Mouse (Mus musculus): ENCODE measurements around the gene Mtch1. TPM values are rescaled to one million over a fixed set of nuclear protein-coding genes. Genes with fewer than 3 reads are reported as not detected.
"Not testable (repeated sequence)": the region's sequence is repeated elsewhere in the genome, so short reads cannot be mapped to it uniquely, and the experiment has no call there.

Gene Mtch1
- 189 and 316 TPM in 2 replicates for polyA plus RNA-seq (2015; fragmentation: Nextera tagmentation; extraction: Ambion mirVana)

- H3K9ac ChIP-seq (replicated peaks; ENCODE audit: low read length): peak within 1 kb of the TSS; percentile 94
- WGBS: under 1% methylated on average over 43 of the region's 53 CpGs
- H3K9me3 ChIP-seq (ENCODE audit: low read length): no peaks in the 10 kb centered on the region
- H3K27ac ChIP-seq (ENCODE audit: low read length): peak within 1 kb of the TSS; percentile 98
- peaks cover 27% of the 10 kb centered on the region for H3K4me1 ChIP-seq (ENCODE audit: insufficient read depth, low read length)
- H3K27me3 ChIP-seq (ENCODE audit: insufficient read depth, low read length): no peaks in the 10 kb centered on the region
- ATAC-seq (ENCODE audit: low FRiP score, low TSS enrichment): peak; percentile 93
- peak within 1 kb of the TSS; percentile 88 for H3K4me3 ChIP-seq (ENCODE audit: low read length)
- H3K36me3 ChIP-seq (ENCODE audit: insufficient read depth, low read length): 0 out of 2 replicates have a peak, but pooled peaks cover 4% of the 10 kb centered on the region
- peak within 1 kb of the TSS; percentile 68 for H3K4me2 ChIP-seq (replicated peaks; ENCODE audit: low read depth, low read length)
Measured at GRCm38 (mm10) chr17:29347645-29348256, at the start of gene Mtch1. Gene Mtch1 (minus strand): TSS chr17:29347934.

GRCm38 (mm10) chr17:29396821-29397242 is 49.1 kb upstream of the Mtch1 start:
- H3K4me2 ChIP-seq (replicated peaks; ENCODE audit: low read depth, low read length): peak overlapping the region; percentile 25; the same call in 1 of the 2 replicates
- H3K4me1 ChIP-seq (ENCODE audit: insufficient read depth, low read length): peaks cover 22% of the 10 kb centered on the region
- H3K27me3 ChIP-seq (ENCODE audit: insufficient read depth, low read length): no peaks in the 10 kb centered on the region
- H3K4me3 ChIP-seq (ENCODE audit: low read length): no peak overlapping the region
- H3K27ac ChIP-seq (ENCODE audit: low read length): no peak overlapping the region
- no peaks in the 10 kb centered on the region for H3K9me3 ChIP-seq (ENCODE audit: low read length)
- 22% methylated on average over 6 of the region's 6 CpGs for WGBS
- H3K9ac ChIP-seq (replicated peaks; ENCODE audit: low read length): no peak overlapping the region
- peak; percentile 64 for ATAC-seq (ENCODE audit: low FRiP score, low TSS enrichment)
- H3K36me3 ChIP-seq (ENCODE audit: insufficient read depth, low read length): no peaks in the 10 kb centered on the region

GRCm38 (mm10) chr17:29396056-29396799 is 48.5 kb upstream of the Mtch1 start:
- H3K4me2 ChIP-seq (replicated peaks; ENCODE audit: low read depth, low read length): no peak overlapping the region
- H3K36me3 ChIP-seq (ENCODE audit: insufficient read depth, low read length): no peaks in the 10 kb centered on the region
- ATAC-seq (ENCODE audit: low FRiP score, low TSS enrichment): no peak
- H3K9me3 ChIP-seq (ENCODE audit: low read length): no peaks in the 10 kb centered on the region
- no peak overlapping the region for H3K9ac ChIP-seq (replicated peaks; ENCODE audit: low read length)
- H3K27ac ChIP-seq (ENCODE audit: low read length): no peak overlapping the region
- WGBS: 62% methylated on average over 6 of the region's 6 CpGs
- no peaks in the 10 kb centered on the region for H3K27me3 ChIP-seq (ENCODE audit: insufficient read depth, low read length)
- peaks cover 22% of the 10 kb centered on the region for H3K4me1 ChIP-seq (ENCODE audit: insufficient read depth, low read length)
- H3K4me3 ChIP-seq (ENCODE audit: low read length): no peak overlapping the region

- H3K27me3 ChIP-seq (ENCODE audit: insufficient read depth, low read length): no peaks in the 10 kb centered on the region
- H3K4me1 ChIP-seq (ENCODE audit: insufficient read depth, low read length): peaks cover 22% of the 10 kb centered on the region
- H3K9me3 ChIP-seq (ENCODE audit: low read length): no peaks in the 10 kb centered on the region
- H3K4me2 ChIP-seq (replicated peaks; ENCODE audit: low read depth, low read length): no peak overlapping the region
- no peak for ATAC-seq (ENCODE audit: low FRiP score, low TSS enrichment)
- H3K9ac ChIP-seq (replicated peaks; ENCODE audit: low read length): no peak overlapping the region
- 63% methylated on average over 7 of the region's 7 CpGs for WGBS
- H3K4me3 ChIP-seq (ENCODE audit: low read length): no peak overlapping the region
- H3K27ac ChIP-seq (ENCODE audit: low read length): no peak overlapping the region
- H3K36me3 ChIP-seq (ENCODE audit: insufficient read depth, low read length): no peaks in the 10 kb centered on the region
Measured at GRCm38 (mm10) chr17:29395381-29395780, 47.6 kb upstream of the Mtch1 start.

GRCm38 (mm10) chr17:29394761-29395160 is 47.0 kb upstream of the Mtch1 start:
- not testable (repeated sequence) for H3K27me3 ChIP-seq (ENCODE audit: insufficient read depth, low read length); H3K4me2 ChIP-seq (replicated peaks; ENCODE audit: low read depth, low read length); H3K27ac ChIP-seq (ENCODE audit: low read length); H3K9me3 ChIP-seq (ENCODE audit: low read length); H3K4me3 ChIP-seq (ENCODE audit: low read length); H3K36me3 ChIP-seq (ENCODE audit: insufficient read depth, low read length); ATAC-seq (ENCODE audit: low FRiP score, low TSS enrichment); H3K9ac ChIP-seq (replicated peaks; ENCODE audit: low read length)
- H3K4me1 ChIP-seq (ENCODE audit: insufficient read depth, low read length): peaks cover 22% of the 10 kb centered on the region
- WGBS: 74% methylated on average over 2 of the region's 2 CpGs

- ATAC-seq (ENCODE audit: low FRiP score, low TSS enrichment): no peak
- H3K4me3 ChIP-seq (ENCODE audit: low read length): no peak overlapping the region
- no peak overlapping the region for H3K27ac ChIP-seq (ENCODE audit: low read length)
- H3K4me1 ChIP-seq (ENCODE audit: insufficient read depth, low read length): peaks cover 21% of the 10 kb centered on the region
- H3K4me2 ChIP-seq (replicated peaks; ENCODE audit: low read depth, low read length): no peak overlapping the region
- no peak overlapping the region for H3K9ac ChIP-seq (replicated peaks; ENCODE audit: low read length)
- no peaks in the 10 kb centered on the region for H3K9me3 ChIP-seq (ENCODE audit: low read length)
- no peaks in the 10 kb centered on the region for H3K36me3 ChIP-seq (ENCODE audit: insufficient read depth, low read length)
- H3K27me3 ChIP-seq (ENCODE audit: insufficient read depth, low read length): no peaks in the 10 kb centered on the region
- 52% methylated on average over 9 of the region's 9 CpGs for WGBS
Measured at GRCm38 (mm10) chr17:29394106-29394760, 46.5 kb upstream of the Mtch1 start.

- Histone ChIP-seq H3K9me3 (ENCODE audit: low read length) (no peaks in the 10 kb centered on the region), H3K4me3 (ENCODE audit: low read length) (no peak overlapping the region), H3K27ac (ENCODE audit: low read length) (no peak overlapping the region), H3K4me2 (replicated peaks; ENCODE audit: low read depth, low read length) (no peak overlapping the region), H3K27me3 (ENCODE audit: insufficient read depth, low read length) (no peaks in the 10 kb centered on the region), H3K4me1 (ENCODE audit: insufficient read depth, low read length) (peaks cover 13% of the 10 kb centered on the region), H3K36me3 (ENCODE audit: insufficient read depth, low read length) (no peaks in the 10 kb centered on the region), H3K9ac (replicated peaks; ENCODE audit: low read length) (no peak overlapping the region)
- 73% methylated on average over 14 of the region's 14 CpGs for WGBS
- no peak for ATAC-seq (ENCODE audit: low FRiP score, low TSS enrichment)
Measured at GRCm38 (mm10) chr17:29393335-29394089, 45.8 kb upstream of the Mtch1 start.

- H3K9ac ChIP-seq (replicated peaks; ENCODE audit: low read length): no peak overlapping the region
- H3K4me1 ChIP-seq (ENCODE audit: insufficient read depth, low read length): no peaks in the 10 kb centered on the region
- no peak overlapping the region for H3K4me2 ChIP-seq (replicated peaks; ENCODE audit: low read depth, low read length)
- H3K36me3 ChIP-seq (ENCODE audit: insufficient read depth, low read length): no peaks in the 10 kb centered on the region
- no peak for ATAC-seq (ENCODE audit: low FRiP score, low TSS enrichment)
- no peaks in the 10 kb centered on the region for H3K27me3 ChIP-seq (ENCODE audit: insufficient read depth, low read length)
- WGBS: 55% methylated on average over 8 of the region's 8 CpGs
- H3K4me3 ChIP-seq (ENCODE audit: low read length): no peak overlapping the region
- H3K9me3 ChIP-seq (ENCODE audit: low read length): no peaks in the 10 kb centered on the region
- no peak overlapping the region for H3K27ac ChIP-seq (ENCODE audit: low read length)
Measured at GRCm38 (mm10) chr17:29391280-29391679, 43.5 kb upstream of the Mtch1 start.

GRCm38 (mm10) chr17:29388978-29389377 is 41.2 kb upstream of the Mtch1 start:
- no peak for ATAC-seq (ENCODE audit: low FRiP score, low TSS enrichment)
- Histone ChIP-seq H3K4me1 (ENCODE audit: insufficient read depth, low read length) (no peaks in the 10 kb centered on the region), H3K9ac (replicated peaks; ENCODE audit: low read length) (no peak overlapping the region), H3K4me2 (replicated peaks; ENCODE audit: low read depth, low read length) (no peak overlapping the region), H3K36me3 (ENCODE audit: insufficient read depth, low read length) (no peaks in the 10 kb centered on the region), H3K27me3 (ENCODE audit: insufficient read depth, low read length) (no peaks in the 10 kb centered on the region), H3K27ac (ENCODE audit: low read length) (no peak overlapping the region), H3K9me3 (ENCODE audit: low read length) (no peaks in the 10 kb centered on the region), H3K4me3 (ENCODE audit: low read length) (no peak overlapping the region)
- 89% methylated on average over 11 of the region's 11 CpGs for WGBS

Data from kidney, embryonic 16.5 days (tissue).